Mouse (Mus musculus): ENCODE measurements around the gene Plekhg3. TPM values are rescaled to one million over a fixed set of nuclear protein-coding genes. Genes with fewer than 3 reads are reported as not detected.

Plekhg3 gene
- 39.5 and 42.9 TPM in 2 replicates for polyA plus RNA-seq (2012; rRNA removed; ENCODE audit: low replicate concordance)

DNA sequence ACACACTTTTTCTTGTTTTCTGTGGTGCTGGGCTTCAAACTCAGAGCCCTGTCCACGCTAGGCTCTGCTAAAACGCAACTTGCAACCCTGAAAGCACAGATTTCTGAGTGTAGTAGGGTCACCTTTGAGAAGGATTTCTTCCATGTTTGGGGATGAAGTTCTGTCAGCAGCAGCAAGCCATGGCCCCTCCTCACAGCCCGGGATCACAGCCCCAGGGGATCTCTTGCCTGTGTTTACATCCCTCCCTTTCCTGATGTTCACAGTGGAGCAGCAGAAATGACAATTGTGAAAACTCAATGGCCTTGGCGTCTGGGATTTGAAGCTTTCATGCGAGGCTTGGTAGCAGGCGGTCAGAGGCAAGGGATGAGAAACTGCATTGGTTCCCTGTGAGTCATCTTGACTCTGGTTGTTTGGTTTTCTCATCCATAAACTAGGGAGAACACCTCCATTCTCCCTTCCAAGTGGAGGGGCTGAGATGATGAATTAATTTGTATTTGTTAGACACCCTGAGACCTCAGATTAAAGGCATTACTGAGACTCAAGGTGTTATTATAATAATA, at the start of gene Plekhg3:
Gene Plekhg3 (plus strand): TSS at position 312 of the 560 bp plus-strand sequence.

Other genes with a start within 250 kb of the Plekhg3 start
- gene Akap5, start 206.0 kb upstream of the Plekhg3 start, polyA plus RNA-seq (2012; rRNA removed; ENCODE audit: low replicate concordance) = 0.11 and 0.22 TPM in 2 replicates
- 8.2 and 12.5 TPM in 2 replicates for gene Zbtb25, start 161.3 kb upstream of the Plekhg3 start, polyA plus RNA-seq (2012; rRNA removed; ENCODE audit: low replicate concordance)
- 2.8 and 3.0 TPM in 2 replicates for gene Zbtb1, start 160.6 kb upstream of the Plekhg3 start, polyA plus RNA-seq (2012; rRNA removed; ENCODE audit: low replicate concordance)
- 7.5 and 12.5 TPM in 2 replicates for gene Hspa2, start 126.7 kb upstream of the Plekhg3 start, polyA plus RNA-seq (2012; rRNA removed; ENCODE audit: low replicate concordance)
- 0.11 and 0.18 TPM in 2 replicates for gene Ppp1r36, start 113.4 kb upstream of the Plekhg3 start, polyA plus RNA-seq (2012; rRNA removed; ENCODE audit: low replicate concordance)
- 1.5 and 15.0 TPM in 2 replicates for gene Sptb, start 179.7 kb downstream of the Plekhg3 start, polyA plus RNA-seq (2012; rRNA removed; ENCODE audit: low replicate concordance)
- 32.9 and 95.8 TPM in 2 replicates for gene Churc1, start 234.6 kb downstream of the Plekhg3 start, polyA plus RNA-seq (2012; rRNA removed; ENCODE audit: low replicate concordance)
- 25.8 and 29.0 TPM in 2 replicates for gene Fntb, start 234.7 kb downstream of the Plekhg3 start, polyA plus RNA-seq (2012; rRNA removed; ENCODE audit: low replicate concordance)

Data from mammary gland, adult 2 months (tissue).